Mouse (Mus musculus): ENCODE measurements around the gene Mrps10. TPM values are rescaled to one million over a fixed set of nuclear protein-coding genes. Genes with fewer than 3 reads are reported as not detected.
"Not testable (repeated sequence)": the region's sequence is repeated elsewhere in the genome, so short reads cannot be mapped to it uniquely, and the experiment has no call there.

The Mrps10 gene
- polyA plus RNA-seq (2015; fragmentation: Nextera tagmentation; extraction: Ambion mirVana), result 67.3 and 76.2 TPM in 2 replicates

DNA sequence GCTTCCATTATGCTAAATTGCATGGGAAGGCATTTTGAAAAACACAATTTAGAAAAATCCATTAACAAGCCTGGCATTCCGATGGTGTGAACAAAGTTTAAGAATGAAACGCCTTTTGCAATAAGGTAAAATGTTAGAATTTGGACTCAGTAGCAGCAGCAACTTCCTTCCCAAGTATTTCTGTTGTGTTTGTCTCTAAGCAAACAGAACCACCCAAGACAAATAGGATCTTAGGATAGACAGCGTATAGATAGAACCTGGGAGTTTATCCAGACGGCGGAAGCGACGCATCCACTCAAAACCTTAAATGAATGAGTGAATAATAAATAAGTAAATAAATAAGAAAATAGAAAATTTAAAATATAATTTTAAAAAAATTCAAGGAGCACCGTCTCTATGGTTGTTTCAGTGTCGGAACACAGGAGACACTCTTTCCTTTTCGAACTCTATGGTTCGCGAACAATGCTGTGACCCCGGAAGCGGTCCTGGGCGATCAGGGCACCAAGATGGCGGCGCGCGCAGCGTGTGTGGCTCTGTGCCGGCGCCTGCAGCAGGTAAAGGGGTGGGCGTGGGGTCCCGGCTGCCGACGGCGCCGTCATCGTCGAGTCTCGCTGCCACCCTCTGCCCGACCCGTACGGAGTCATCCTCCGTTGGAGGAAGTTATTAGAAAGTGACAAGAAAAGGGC is at the start of gene Mrps10:
Gene Mrps10 (plus strand): TSS at position 487 of the 686 bp plus-strand sequence.
- Histone ChIP-seq H3K9ac (peak within 1 kb of the TSS; percentile 58), H3K9me3 (no peaks in the 10 kb centered on the region), H3K4me1 (peaks cover 21% of the 10 kb centered on the region; the same call in 1 of the 2 replicates), H3K27ac (peak within 1 kb of the TSS; percentile 65), H3K4me3 (peak within 1 kb of the TSS; percentile 83), H3K4me2 (peak within 1 kb of the TSS; percentile 79), H3K36me3 (peaks cover 15% of the 10 kb centered on the region), H3K27me3 (0 out of 2 replicates have a peak, but pooled peaks cover 6% of the 10 kb centered on the region)
- ATAC-seq (ENCODE audit: insufficient number of reproducible peaks, low FRiP score, low TSS enrichment, low read depth), result peak; percentile 83
- WGBS, result 5% methylated on average over 35 of the region's 35 CpGs

DNA sequence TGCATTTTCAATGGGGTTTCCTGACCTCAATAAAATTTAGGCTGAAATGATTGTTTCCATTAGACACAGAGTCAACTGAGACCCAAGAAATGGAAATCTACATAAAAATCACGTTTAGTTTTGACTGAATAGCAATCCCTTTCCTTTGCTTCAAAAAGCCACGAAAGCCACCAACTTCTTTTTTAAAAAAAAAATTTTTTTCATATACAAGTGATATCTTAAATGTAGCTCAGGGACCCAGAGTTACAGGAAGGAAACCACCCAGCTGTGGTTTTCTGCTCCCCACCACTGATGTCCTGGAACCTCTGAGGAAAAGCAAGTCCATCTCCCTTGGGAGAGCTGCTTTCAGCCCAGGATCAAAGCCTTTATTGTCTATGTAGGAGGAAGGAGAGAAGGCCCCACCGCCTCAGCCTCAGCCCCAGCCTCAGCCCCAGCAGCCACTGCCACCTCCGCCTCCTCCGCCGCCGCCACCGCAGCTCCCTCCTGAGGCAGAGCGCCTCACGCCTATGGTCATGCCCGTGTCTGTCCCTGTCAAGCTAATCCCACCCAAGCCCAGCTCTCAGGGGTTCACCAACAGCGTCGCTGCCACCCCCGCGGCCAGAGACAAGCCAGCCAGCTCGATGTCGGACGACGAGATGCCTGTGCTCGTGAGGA is 49.6 kb upstream of the Mrps10 start:
- H3K27me3 ChIP-seq, result no peaks in the 10 kb centered on the region
- no peak for ATAC-seq (ENCODE audit: insufficient number of reproducible peaks, low FRiP score, low TSS enrichment, low read depth)
- H3K4me1 ChIP-seq, result no peaks in the 10 kb centered on the region
- H3K9me3 ChIP-seq, result no peaks in the 10 kb centered on the region
- WGBS, result 81% methylated on average over 20 of the region's 20 CpGs
- H3K36me3 ChIP-seq, result peaks cover 67% of the 10 kb centered on the region
- no peak overlapping the region for H3K9ac ChIP-seq
- H3K27ac ChIP-seq, result no peak overlapping the region
- no peak overlapping the region for H3K4me2 ChIP-seq
- no peak overlapping the region for H3K4me3 ChIP-seq

DNA sequence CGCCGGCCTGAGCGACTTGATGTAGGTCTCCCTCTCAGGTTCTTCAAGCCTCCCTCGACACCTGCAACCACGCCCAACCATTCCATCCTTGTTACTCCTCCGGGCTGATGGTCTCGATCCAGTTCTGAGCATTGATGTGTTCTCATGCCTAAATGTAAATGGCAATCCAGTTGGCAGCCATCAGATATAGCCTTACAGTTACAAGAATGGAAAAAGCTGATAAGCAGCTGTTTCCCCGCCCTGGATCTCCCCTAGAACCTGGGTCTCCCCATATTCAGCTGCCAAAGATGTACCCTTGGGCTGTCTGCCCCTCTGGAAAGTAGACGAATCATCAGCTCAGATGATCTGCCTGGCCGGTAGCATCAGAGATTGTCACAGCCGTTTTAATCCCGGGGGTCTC is 48.9 kb upstream of the Mrps10 start:
- Histone ChIP-seq H3K27me3 (no peaks in the 10 kb centered on the region), H3K4me1 (no peaks in the 10 kb centered on the region), H3K27ac (no peak overlapping the region), H3K9me3 (no peaks in the 10 kb centered on the region), H3K36me3 (peaks cover 66% of the 10 kb centered on the region), H3K4me2 (no peak overlapping the region), H3K4me3 (no peak overlapping the region), H3K9ac (no peak overlapping the region)
- WGBS, result 91% methylated on average over 12 of the region's 12 CpGs
- ATAC-seq (ENCODE audit: insufficient number of reproducible peaks, low FRiP score, low TSS enrichment, low read depth), result no peak

DNA sequence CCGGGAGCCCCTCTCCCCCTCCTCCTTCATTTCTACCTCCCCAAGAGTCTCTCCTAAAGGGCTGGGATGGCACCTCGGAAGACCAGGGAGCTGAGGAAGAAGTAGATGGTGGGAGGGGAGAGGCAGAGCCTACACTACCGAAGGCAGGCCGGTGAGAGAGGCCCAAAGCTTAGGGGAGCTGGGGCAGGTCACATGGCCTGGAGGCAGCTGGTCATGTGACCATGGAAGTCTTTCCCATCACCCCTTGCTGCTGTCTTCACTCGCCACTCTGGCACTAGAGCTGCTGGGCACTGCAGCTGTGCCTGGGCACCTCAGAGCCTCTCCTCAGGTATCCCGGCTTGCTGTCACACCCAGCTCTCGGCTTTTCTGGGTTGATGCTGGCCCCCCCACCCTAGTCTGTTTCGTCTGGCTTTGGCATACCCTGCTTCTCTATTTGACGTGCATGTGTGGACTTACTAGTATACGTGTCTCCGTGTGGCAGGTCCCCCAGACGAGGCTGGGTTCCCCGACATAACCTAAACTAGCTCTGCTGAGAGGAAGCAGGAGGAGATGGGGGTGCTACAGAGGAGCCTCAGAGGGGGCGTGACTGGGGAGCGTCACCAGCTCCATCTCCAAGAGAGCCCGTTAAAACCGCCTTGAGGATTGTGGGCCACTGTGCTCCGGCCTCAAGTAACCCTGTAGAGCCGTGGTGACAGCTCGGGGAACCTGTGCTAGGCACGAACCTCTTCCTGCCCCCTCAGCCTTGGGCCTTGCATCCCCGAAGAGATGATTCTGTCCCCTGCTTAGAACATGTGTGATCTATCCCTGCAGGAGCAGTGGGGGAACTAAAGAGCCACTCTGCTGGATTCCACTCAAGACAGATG is 46.3 kb upstream of the Mrps10 start:
- WGBS, result 82% methylated on average over 22 of the region's 22 CpGs
- Histone ChIP-seq H3K9me3 (no peaks in the 10 kb centered on the region), H3K9ac (no peak overlapping the region), H3K27me3 (no peaks in the 10 kb centered on the region), H3K36me3 (peaks cover 65% of the 10 kb centered on the region), H3K4me2 (no peak overlapping the region), H3K4me1 (no peaks in the 10 kb centered on the region), H3K27ac (no peak overlapping the region), H3K4me3 (no peak overlapping the region)
- ATAC-seq (ENCODE audit: insufficient number of reproducible peaks, low FRiP score, low TSS enrichment, low read depth), result no peak

DNA sequence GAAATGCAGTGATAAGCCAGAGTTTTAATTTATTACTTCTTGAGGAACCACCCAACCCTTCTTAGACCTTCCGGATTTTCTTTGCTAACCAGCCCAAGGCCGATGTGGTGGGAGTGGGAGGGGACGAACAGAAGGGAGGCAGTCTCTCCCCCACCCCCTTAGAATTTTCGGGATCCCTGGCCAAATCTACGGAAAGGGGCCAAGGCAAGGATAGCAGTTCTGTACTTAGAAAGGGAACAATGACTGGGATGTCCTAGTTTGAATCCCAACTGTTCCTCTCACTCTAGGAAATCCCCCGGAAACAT is 45.7 kb upstream of the Mrps10 start:
- no peaks in the 10 kb centered on the region for H3K27me3 ChIP-seq
- peaks cover 65% of the 10 kb centered on the region for H3K36me3 ChIP-seq
- H3K9me3 ChIP-seq, result no peaks in the 10 kb centered on the region
- H3K9ac ChIP-seq, result no peak overlapping the region
- ATAC-seq (ENCODE audit: insufficient number of reproducible peaks, low FRiP score, low TSS enrichment, low read depth), result no peak
- no peak overlapping the region for H3K4me3 ChIP-seq
- H3K4me1 ChIP-seq, result no peaks in the 10 kb centered on the region
- 81% methylated on average over 6 of the region's 6 CpGs for WGBS
- no peak overlapping the region for H3K4me2 ChIP-seq
- H3K27ac ChIP-seq, result no peak overlapping the region

DNA sequence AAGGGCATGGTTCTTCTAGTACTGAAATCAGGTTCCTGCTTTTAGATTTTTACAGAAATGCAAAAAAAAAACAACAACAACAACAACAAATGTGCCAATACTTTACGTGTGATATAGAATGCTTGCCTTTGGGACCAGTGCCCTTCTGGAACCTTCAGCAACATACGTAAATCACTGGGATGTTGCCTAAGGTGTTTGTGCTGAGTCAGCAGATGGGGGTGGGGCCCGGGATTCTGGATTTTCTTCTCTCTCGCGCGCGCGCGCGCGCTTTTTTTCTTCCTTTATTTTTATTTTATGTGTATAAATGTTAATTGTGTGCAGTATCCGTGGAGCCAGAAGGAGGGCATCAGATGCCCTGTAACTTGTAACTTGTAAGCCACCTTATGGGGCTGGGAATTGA is 41.1 kb upstream of the Mrps10 start:
- H3K9me3 ChIP-seq, result no peaks in the 10 kb centered on the region
- peaks cover 8% of the 10 kb centered on the region; the same call in 1 of the 2 replicates for H3K4me1 ChIP-seq
- H3K4me2 ChIP-seq, result no peak overlapping the region
- H3K4me3 ChIP-seq, result no peak overlapping the region
- no peak for ATAC-seq (ENCODE audit: insufficient number of reproducible peaks, low FRiP score, low TSS enrichment, low read depth)
- H3K27ac ChIP-seq, result no peak overlapping the region
- 90% methylated on average over 12 of the region's 12 CpGs for WGBS
- no peak overlapping the region for H3K9ac ChIP-seq
- H3K36me3 ChIP-seq, result peaks cover 72% of the 10 kb centered on the region
- H3K27me3 ChIP-seq, result no peaks in the 10 kb centered on the region

DNA sequence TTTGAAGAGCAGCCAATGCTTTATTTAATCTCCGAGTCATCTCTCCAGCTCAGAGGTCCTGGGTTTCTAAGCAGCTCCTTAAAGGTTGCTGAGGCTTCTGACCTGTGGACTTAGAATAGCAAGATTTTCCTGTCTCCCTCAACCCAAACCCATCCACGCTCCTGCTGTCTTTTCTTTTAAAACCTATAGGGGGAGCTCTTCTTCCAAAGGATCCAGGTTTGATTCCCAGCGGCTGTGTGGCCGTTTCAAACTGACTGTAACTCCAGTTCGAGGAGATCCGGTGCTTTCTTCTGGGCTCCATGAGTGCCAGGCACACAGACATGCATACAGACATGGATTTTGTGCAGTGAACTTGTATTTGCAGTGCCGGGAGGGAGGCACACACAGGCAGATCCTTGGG is 40.7 kb upstream of the Mrps10 start:
- H3K27ac ChIP-seq, result no peak overlapping the region
- H3K9ac ChIP-seq, result no peak overlapping the region
- no peak overlapping the region for H3K4me2 ChIP-seq
- ATAC-seq (ENCODE audit: insufficient number of reproducible peaks, low FRiP score, low TSS enrichment, low read depth), result no peak
- no peak overlapping the region for H3K4me3 ChIP-seq
- peaks cover 8% of the 10 kb centered on the region; the same call in 1 of the 2 replicates for H3K4me1 ChIP-seq
- WGBS, result 67% methylated on average over 7 of the region's 7 CpGs
- H3K27me3 ChIP-seq, result no peaks in the 10 kb centered on the region
- H3K9me3 ChIP-seq, result no peaks in the 10 kb centered on the region
- H3K36me3 ChIP-seq, result peaks cover 68% of the 10 kb centered on the region

DNA sequence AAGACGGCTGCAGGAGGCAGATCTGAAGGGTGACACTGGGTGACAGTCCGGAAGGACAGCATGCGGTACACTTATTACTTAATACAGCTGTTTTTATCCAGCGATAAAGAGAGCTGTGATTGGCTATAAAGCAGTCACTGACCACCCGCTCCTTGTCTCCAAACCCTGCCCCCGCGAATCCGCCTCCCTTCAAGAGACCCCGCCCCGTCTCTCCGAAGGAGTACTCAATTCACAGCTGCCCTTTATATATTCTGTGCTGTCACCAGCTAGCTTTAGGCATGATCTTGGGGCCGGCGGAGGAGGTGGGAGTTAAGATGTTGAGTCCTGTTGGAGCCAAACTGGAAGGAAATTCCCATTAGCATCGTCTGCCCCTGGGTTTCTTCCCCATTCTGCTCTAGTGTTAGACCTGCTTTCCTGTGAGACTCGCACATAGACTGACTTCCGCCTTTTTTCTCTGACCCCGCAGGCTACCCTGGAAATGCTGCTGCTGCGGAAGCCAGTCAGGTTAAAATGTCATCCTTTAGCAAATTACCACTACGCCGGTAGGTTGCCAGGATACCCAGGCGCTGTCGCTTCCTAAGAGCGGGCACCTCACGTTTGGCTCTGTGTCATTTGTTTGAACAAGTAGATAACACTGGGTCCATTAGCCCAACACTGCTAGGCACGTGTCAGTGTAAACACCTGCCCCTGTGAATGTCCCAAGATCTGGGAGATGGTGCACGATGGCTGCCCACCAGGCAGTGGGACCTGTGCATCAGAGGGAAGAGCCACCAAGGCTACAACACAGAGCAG is 39.9 kb upstream of the Mrps10 start:
- Histone ChIP-seq H3K9me3 (no peaks in the 10 kb centered on the region), H3K4me1 (peaks cover 8% of the 10 kb centered on the region; the same call in 1 of the 2 replicates), H3K27ac (no peak overlapping the region), H3K4me2 (no peak overlapping the region), H3K36me3 (peaks cover 60% of the 10 kb centered on the region), H3K9ac (no peak overlapping the region), H3K4me3 (no peak overlapping the region), H3K27me3 (no peaks in the 10 kb centered on the region)
- ATAC-seq (ENCODE audit: insufficient number of reproducible peaks, low FRiP score, low TSS enrichment, low read depth), result no peak
- 89% methylated on average over 26 of the region's 26 CpGs for WGBS

DNA sequence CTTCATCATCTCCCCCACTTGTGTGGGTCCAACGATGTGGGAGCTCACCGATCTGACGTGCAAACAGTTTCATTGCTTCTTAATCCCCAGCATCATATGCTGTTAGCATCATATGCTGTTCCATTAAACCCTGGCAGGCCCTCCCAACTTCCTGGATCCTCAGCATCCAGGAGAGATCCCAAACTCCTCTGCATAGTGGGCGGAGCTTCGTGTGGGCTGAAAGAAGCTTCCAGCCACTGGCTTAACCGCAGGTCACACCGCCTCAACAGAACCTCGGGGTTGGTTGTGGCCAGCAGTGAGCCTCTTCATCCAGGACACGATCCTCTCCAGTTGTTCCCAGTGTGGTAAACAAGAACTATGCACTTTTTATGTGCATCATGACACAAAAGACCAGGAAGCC is 38.1 kb upstream of the Mrps10 start:
- peaks cover 8% of the 10 kb centered on the region; the same call in 1 of the 2 replicates for H3K4me1 ChIP-seq
- H3K27me3 ChIP-seq, result no peaks in the 10 kb centered on the region
- peaks cover 61% of the 10 kb centered on the region for H3K36me3 ChIP-seq
- no peaks in the 10 kb centered on the region for H3K9me3 ChIP-seq
- ATAC-seq (ENCODE audit: insufficient number of reproducible peaks, low FRiP score, low TSS enrichment, low read depth), result no peak
- H3K27ac ChIP-seq, result no peak overlapping the region
- no peak overlapping the region for H3K4me2 ChIP-seq
- H3K9ac ChIP-seq, result no peak overlapping the region
- no peak overlapping the region for H3K4me3 ChIP-seq
- WGBS, result 87% methylated on average over 9 of the region's 9 CpGs

DNA sequence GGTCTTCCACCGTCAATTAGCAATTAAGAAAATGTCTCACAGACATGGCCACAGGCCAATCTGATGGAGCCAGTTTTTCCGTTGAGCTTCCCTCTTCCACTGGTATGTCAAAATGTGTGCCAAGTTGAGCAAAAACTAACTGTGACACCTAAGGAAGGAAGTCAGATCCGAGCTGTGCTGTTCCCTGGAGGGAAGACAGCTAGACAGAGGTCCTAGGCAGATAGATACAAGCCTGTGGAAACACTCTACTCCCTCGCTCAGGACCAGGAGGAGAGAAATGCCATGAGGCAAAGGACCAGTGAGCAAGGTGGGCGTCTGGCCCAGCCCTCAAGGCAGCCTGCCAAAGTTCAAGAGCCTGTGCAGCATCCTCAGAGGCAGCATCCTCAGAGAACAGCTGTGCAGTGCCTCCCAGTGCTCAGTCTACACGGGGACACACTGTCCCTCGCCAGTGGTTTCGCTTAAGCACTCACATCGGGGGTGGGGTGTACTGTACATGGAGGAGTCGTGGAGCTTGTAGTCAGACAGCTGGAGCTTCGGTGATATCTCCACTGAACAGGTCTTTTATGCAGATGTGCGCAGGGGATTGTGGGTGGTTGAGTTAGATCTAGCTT is 36.6 kb upstream of the Mrps10 start:
- no peak overlapping the region for H3K27ac ChIP-seq
- no peak overlapping the region for H3K4me2 ChIP-seq
- ATAC-seq (ENCODE audit: insufficient number of reproducible peaks, low FRiP score, low TSS enrichment, low read depth), result peak; percentile 31; the same call in 1 of the 2 replicates
- 70% methylated on average over 12 of the region's 12 CpGs for WGBS
- H3K4me3 ChIP-seq, result no peak overlapping the region
- peaks cover 8% of the 10 kb centered on the region; the same call in 1 of the 2 replicates for H3K4me1 ChIP-seq
- no peaks in the 10 kb centered on the region for H3K27me3 ChIP-seq
- H3K36me3 ChIP-seq, result peaks cover 62% of the 10 kb centered on the region
- H3K9me3 ChIP-seq, result no peaks in the 10 kb centered on the region
- no peak overlapping the region for H3K9ac ChIP-seq

DNA sequence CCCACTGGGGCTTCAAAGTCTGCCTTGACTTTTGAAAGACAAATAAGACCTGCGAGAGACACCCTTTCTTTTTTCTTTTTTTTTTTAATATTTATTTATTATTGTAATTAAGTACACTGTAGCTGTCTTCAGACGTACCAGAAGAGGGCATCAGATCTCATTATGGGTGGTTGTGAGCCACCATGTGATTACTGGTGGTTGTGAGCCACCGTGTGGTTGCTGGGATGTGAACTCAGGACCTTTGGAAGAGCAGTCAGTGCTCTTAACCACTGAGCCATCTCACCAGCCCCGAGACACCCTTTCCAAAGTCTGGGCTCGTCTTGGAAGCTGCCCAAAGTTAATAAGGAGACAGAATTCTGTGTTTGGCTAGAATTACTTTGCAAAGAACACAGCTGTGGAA is 36.0 kb upstream of the Mrps10 start:
- H3K9me3 ChIP-seq; ATAC-seq (ENCODE audit: insufficient number of reproducible peaks, low FRiP score, low TSS enrichment, low read depth); H3K9ac ChIP-seq; H3K4me3 ChIP-seq; H3K4me2 ChIP-seq; H3K27ac ChIP-seq; H3K4me1 ChIP-seq; H3K27me3 ChIP-seq: not testable (repeated sequence)
- WGBS, result 40% methylated on average over 5 of the region's 5 CpGs
- peaks cover 63% of the 10 kb centered on the region for H3K36me3 ChIP-seq
